ENCODE assay signal across 18 mouse cellular contexts in the genomic region with DNA sequence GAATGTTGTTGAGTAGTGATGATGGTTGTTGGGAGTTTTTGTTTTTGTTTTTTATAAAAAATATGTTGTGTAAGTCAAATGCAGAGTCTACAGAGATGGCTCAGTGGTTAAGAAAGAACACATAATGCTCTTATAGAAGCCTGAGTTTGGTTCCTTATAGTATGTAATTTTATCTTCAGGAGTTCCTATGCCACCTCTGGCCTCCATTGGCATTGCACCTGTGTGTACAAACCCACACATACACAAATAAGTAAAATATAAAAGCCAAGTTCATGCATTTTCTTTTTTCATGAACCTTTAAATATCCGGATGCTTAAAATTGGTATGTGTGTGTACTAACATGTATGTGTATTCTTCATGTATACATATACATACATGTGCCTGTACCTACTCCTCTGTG. TPM values are rescaled to one million over a fixed set of nuclear protein-coding genes. Genes with fewer than 3 reads are reported as not detected.
"Had no signal": no experiment of that assay in that cellular context is flagged by ENCODE, and none has a peak within 500 bp of the region (broad histone marks: within the 10 kb centered on the region; RNA-seq: fewer than 3 reads in every experiment).

No protein-coding gene starts in this region.

- ATAC-seq: liver, postnatal 0 days; midbrain, embryonic 15.5 days had no signal

- DNase-seq: kidney, adult 11 months; kidney, adult 9 months; kidney, postnatal 25 days; liver, postnatal 0 days; lung, postnatal 14 days; lung, postnatal 4 days; right cerebral cortex, adult 18-20 months; right cerebral cortex, postnatal 14 days; right cerebral cortex, postnatal 4 days; thymus, adult 2 months; thymus, postnatal 14 days; thymus, postnatal 4 days had no signal

- H3K4me3 ChIP-seq: midbrain, embryonic 15.5 days; myocyte had no signal

- H3K9me3 ChIP-seq: midbrain, embryonic 15.5 days had no signal

- H3K4me2 ChIP-seq: midbrain, embryonic 11.5 days; midbrain, embryonic 15.5 days had no signal

- H3K27me3 ChIP-seq: midbrain, embryonic 15.5 days had no signal

- H3K9ac ChIP-seq: liver, embryonic 14.5 days; liver, postnatal 0 days; midbrain, embryonic 15.5 days had no signal

- H3K27ac ChIP-seq: liver, embryonic 14.5 days; midbrain, embryonic 15.5 days; stomach, postnatal 0 days had no signal

- H3K4me1 ChIP-seq: midbrain, embryonic 15.5 days had no signal

RNA-seq across cellular contexts. Expression of gene Lzts2, which starts 48.2 kb away (rescaled TPM):
- total RNA-seq: monocyte, adult 5-6 weeks had no signal
